Mouse (Mus musculus): ENCODE results near the gene Myh13. TPM values are rescaled to one million over a fixed set of nuclear protein-coding genes. Genes with fewer than 3 reads are reported as not detected.

The Myh13 gene
- polyA plus RNA-seq, 1 experiment from 2014 or later: not detected

- Histone ChIP-seq H3K4me1 (replicated peaks; ENCODE audit: control insufficient read depth, insufficient read depth) (no peaks in the 10 kb centered on the region), H3K4me2 (replicated peaks; ENCODE audit: low read depth) (no peak overlapping the region), H3K9me3 (ENCODE audit: control insufficient read depth, low read length) (no peaks in the 10 kb centered on the region), H3K36me3 (ENCODE audit: control insufficient read depth, insufficient read depth, low read length) (no peaks in the 10 kb centered on the region), H3K27ac (replicated peaks) (no peak overlapping the region), H3K27me3 (ENCODE audit: control insufficient read depth, insufficient read depth, low read length) (no peaks in the 10 kb centered on the region; the same call in 1 of the 2 replicates), H3K9ac (ENCODE audit: low read length) (no peak overlapping the region), H3K4me3 (ENCODE audit: low read depth, low read length) (no peak overlapping the region)
- 55% methylated on average over 4 of the region's 4 CpGs for WGBS
- no peak for TF ChIP-seq CTCF (IDR thresholded peaks at IDR 0.05; ENCODE audit: low read depth)
- no peak for TF ChIP-seq EP300 (optimal IDR thresholded peaks at IDR 0.05)
- no peak for DNase-seq (ENCODE audit: low spot score)
- ATAC-seq (ENCODE audit: low FRiP score, low TSS enrichment): no peak
Observed at GRCm38 (mm10) chr11:67381833-67382232, 60.4 kb downstream of the Myh13 start.

DNA sequence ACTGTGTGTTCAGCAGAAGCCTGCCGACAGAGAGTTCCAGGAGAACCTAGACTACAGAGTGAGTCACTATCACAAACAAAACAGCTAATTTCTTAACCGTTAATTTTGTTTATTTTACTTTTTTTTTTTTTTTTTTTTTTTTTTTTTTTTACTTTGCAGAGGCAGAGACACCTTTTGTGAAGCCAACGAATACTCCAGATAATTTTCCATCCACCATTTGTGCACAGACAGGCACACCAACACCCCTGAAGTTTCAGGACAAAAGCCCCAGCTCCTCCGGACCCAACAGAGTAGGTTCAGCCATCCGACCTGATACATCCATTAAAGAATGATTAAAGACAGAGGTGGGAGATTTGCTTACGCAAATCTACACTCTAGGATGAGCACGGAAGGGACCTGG, 63.2 kb downstream of the Myh13 start:
- no peak overlapping the region for H3K4me2 ChIP-seq (replicated peaks; ENCODE audit: low read depth)
- no peaks in the 10 kb centered on the region for H3K4me1 ChIP-seq (replicated peaks; ENCODE audit: control insufficient read depth, insufficient read depth)
- no peak overlapping the region for H3K27ac ChIP-seq (replicated peaks)
- no peak overlapping the region for H3K4me3 ChIP-seq (ENCODE audit: low read depth, low read length)
- WGBS: 79% methylated on average over 7 of the region's 7 CpGs
- H3K36me3 ChIP-seq (ENCODE audit: control insufficient read depth, insufficient read depth, low read length): no peaks in the 10 kb centered on the region
- no peak for DNase-seq (ENCODE audit: low spot score)
- TF ChIP-seq EP300 (optimal IDR thresholded peaks at IDR 0.05) (no peak), CTCF (IDR thresholded peaks at IDR 0.05; ENCODE audit: low read depth) (no peak)
- no peak for ATAC-seq (ENCODE audit: low FRiP score, low TSS enrichment)
- no peaks in the 10 kb centered on the region for H3K27me3 ChIP-seq (ENCODE audit: control insufficient read depth, insufficient read depth, low read length)
- H3K9me3 ChIP-seq (ENCODE audit: control insufficient read depth, low read length): no peaks in the 10 kb centered on the region
- H3K9ac ChIP-seq (ENCODE audit: low read length): no peak overlapping the region

- no peak overlapping the region for H3K27ac ChIP-seq (replicated peaks)
- H3K4me2 ChIP-seq (replicated peaks; ENCODE audit: low read depth): no peak overlapping the region
- no peak for DNase-seq (ENCODE audit: low spot score)
Observed at GRCm38 (mm10) chr11:67386815-67387415, 65.5 kb downstream of the Myh13 start.

GRCm38 (mm10) chr11:67390679-67391384, 69.4 kb downstream of the Myh13 start:
- Histone ChIP-seq H3K27ac (replicated peaks) (no peak overlapping the region), H3K27me3 (ENCODE audit: control insufficient read depth, insufficient read depth, low read length) (no peaks in the 10 kb centered on the region), H3K4me3 (ENCODE audit: low read depth, low read length) (no peak overlapping the region), H3K4me1 (replicated peaks; ENCODE audit: control insufficient read depth, insufficient read depth) (no peaks in the 10 kb centered on the region), H3K4me2 (replicated peaks; ENCODE audit: low read depth) (no peak overlapping the region), H3K9ac (ENCODE audit: low read length) (no peak overlapping the region), H3K36me3 (ENCODE audit: control insufficient read depth, insufficient read depth, low read length) (no peaks in the 10 kb centered on the region), H3K9me3 (ENCODE audit: control insufficient read depth, low read length) (no peaks in the 10 kb centered on the region)
- WGBS: 72% methylated on average over 3 of the region's 3 CpGs
- no peak for ATAC-seq (ENCODE audit: low FRiP score, low TSS enrichment)
- no peak for TF ChIP-seq CTCF (IDR thresholded peaks at IDR 0.05; ENCODE audit: low read depth)
- TF ChIP-seq EP300 (optimal IDR thresholded peaks at IDR 0.05): no peak
- DNase-seq (ENCODE audit: low spot score): no peak

More at GRCm38 (mm10) chr11:67386815-67387415, 65.5 kb downstream of the Myh13 start:
- Histone ChIP-seq H3K36me3 (ENCODE audit: control insufficient read depth, insufficient read depth, low read length) (no peaks in the 10 kb centered on the region), H3K27me3 (ENCODE audit: control insufficient read depth, insufficient read depth, low read length) (no peaks in the 10 kb centered on the region), H3K4me3 (ENCODE audit: low read depth, low read length) (no peak overlapping the region), H3K9me3 (ENCODE audit: control insufficient read depth, low read length) (no peaks in the 10 kb centered on the region), H3K9ac (ENCODE audit: low read length) (no peak overlapping the region), H3K4me1 (replicated peaks; ENCODE audit: control insufficient read depth, insufficient read depth) (no peaks in the 10 kb centered on the region)
- no peak for TF ChIP-seq CTCF (IDR thresholded peaks at IDR 0.05; ENCODE audit: low read depth)
- TF ChIP-seq EP300 (optimal IDR thresholded peaks at IDR 0.05): no peak
- no peak for ATAC-seq (ENCODE audit: low FRiP score, low TSS enrichment)
- 45% methylated on average over 8 of the region's 8 CpGs for WGBS

DNA sequence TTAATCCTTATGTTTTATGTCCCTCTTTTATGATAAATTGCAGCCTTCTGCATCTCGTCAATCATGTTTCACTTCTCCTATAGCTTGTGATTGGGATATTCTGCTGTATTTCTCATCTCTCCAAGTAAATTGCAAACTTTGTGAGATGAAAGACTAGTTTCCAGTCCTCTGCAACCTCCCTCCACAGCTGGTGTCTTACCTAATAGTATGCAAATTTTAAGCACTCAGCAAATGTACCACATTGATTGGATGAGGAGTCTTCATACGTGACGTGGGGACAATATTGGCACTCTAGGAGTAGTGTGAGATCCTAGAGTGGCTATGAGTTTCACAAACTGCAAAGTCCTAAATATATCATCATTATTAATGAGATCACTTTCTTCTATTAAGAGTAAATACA, 70.9 kb downstream of the Myh13 start:
- no peaks in the 10 kb centered on the region for H3K4me1 ChIP-seq (replicated peaks; ENCODE audit: control insufficient read depth, insufficient read depth)
- WGBS: 89% methylated on average over 3 of the region's 3 CpGs

DNA sequence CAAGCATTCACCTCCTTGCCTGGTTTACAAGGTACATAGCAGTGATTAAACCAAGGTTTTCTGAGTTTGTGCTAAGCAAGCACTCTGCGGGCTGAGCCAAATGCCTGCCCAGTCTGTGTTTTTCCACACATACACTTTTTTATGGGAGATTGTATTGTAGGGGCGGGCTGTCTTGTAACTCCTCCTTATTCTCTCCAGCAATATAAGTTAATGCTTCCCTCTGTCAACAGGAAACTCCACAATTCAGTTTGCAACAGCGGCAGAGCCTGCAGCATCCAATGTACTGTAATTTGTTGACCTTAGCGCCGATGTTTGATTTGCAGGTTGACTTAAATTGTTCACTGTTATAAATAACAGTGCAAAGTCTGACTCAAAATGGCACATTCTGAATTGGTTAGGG, 79.5 kb downstream of the Myh13 start:
- H3K4me3 ChIP-seq (ENCODE audit: low read depth, low read length): no peak overlapping the region
- DNase-seq (ENCODE audit: low spot score) (no peak), ATAC-seq (ENCODE audit: low FRiP score, low TSS enrichment) (no peak)
- H3K36me3 ChIP-seq (ENCODE audit: control insufficient read depth, insufficient read depth, low read length): no peaks in the 10 kb centered on the region
- H3K9me3 ChIP-seq (ENCODE audit: control insufficient read depth, low read length): no peaks in the 10 kb centered on the region
- TF ChIP-seq EP300 (optimal IDR thresholded peaks at IDR 0.05) (no peak), CTCF (IDR thresholded peaks at IDR 0.05; ENCODE audit: low read depth) (no peak)
- no peak overlapping the region for H3K9ac ChIP-seq (ENCODE audit: low read length)
- H3K4me2 ChIP-seq (replicated peaks; ENCODE audit: low read depth): no peak overlapping the region
- no peaks in the 10 kb centered on the region for H3K4me1 ChIP-seq (replicated peaks; ENCODE audit: control insufficient read depth, insufficient read depth)
- 74% methylated on average over 5 of the region's 5 CpGs for whole genome bisulfite sequencing
- H3K27ac ChIP-seq (replicated peaks): no peak overlapping the region
- H3K27me3 ChIP-seq (ENCODE audit: control insufficient read depth, insufficient read depth, low read length): no peaks in the 10 kb centered on the region

More for the DNA sequence above, 70.9 kb downstream of the Myh13 start:
- no peak for TF ChIP-seq EP300 (optimal IDR thresholded peaks at IDR 0.05)
- TF ChIP-seq CTCF (IDR thresholded peaks at IDR 0.05; ENCODE audit: low read depth): no peak
- ATAC-seq (ENCODE audit: low FRiP score, low TSS enrichment) (no peak), DNase-seq (ENCODE audit: low spot score) (no peak)
- no peak overlapping the region for H3K4me2 ChIP-seq (replicated peaks; ENCODE audit: low read depth)
- H3K9me3 ChIP-seq (ENCODE audit: control insufficient read depth, low read length): no peaks in the 10 kb centered on the region
- no peaks in the 10 kb centered on the region for H3K27me3 ChIP-seq (ENCODE audit: control insufficient read depth, insufficient read depth, low read length)
- no peak overlapping the region for H3K4me3 ChIP-seq (ENCODE audit: low read depth, low read length)
- H3K9ac ChIP-seq (ENCODE audit: low read length): no peak overlapping the region
- no peak overlapping the region for H3K27ac ChIP-seq (replicated peaks)
- H3K36me3 ChIP-seq (ENCODE audit: control insufficient read depth, insufficient read depth, low read length): no peaks in the 10 kb centered on the region
